Mouse (Mus musculus) gastrocnemius, postnatal 25 days (tissue): ENCODE measurements around the gene Rbfox1. TPM values are rescaled to one million over a fixed set of nuclear protein-coding genes. Genes with fewer than 3 reads are reported as not detected.

Experiments
- DNase-seq: peaks from one replicate; pipeline ENCODE4 v3.0.0; 2022
- total RNA-seq, 2 experiments: library from RNA; stranded (reverse); gene quantifications; 1 replicate in 1 of 2; 2 replicates in 1 of 2; pipeline ENCODE4 v1.2.3; 2021

The Rbfox1 gene
- total RNA-seq, 2 experiments from 2014 or later: 146 to 174 TPM

GRCm38 (mm10) chr16:7374146-7374545 lies 1489.0 kb downstream of the Rbfox1 start:
- DNase-seq: no peak

- DNase-seq: no peak
Measured at GRCm38 (mm10) chr16:7374674-7375073, 1489.5 kb downstream of the Rbfox1 start.

- DNase-seq: no peak
Measured at GRCm38 (mm10) chr16:7396101-7396500, 1510.9 kb downstream of the Rbfox1 start.

DNA sequence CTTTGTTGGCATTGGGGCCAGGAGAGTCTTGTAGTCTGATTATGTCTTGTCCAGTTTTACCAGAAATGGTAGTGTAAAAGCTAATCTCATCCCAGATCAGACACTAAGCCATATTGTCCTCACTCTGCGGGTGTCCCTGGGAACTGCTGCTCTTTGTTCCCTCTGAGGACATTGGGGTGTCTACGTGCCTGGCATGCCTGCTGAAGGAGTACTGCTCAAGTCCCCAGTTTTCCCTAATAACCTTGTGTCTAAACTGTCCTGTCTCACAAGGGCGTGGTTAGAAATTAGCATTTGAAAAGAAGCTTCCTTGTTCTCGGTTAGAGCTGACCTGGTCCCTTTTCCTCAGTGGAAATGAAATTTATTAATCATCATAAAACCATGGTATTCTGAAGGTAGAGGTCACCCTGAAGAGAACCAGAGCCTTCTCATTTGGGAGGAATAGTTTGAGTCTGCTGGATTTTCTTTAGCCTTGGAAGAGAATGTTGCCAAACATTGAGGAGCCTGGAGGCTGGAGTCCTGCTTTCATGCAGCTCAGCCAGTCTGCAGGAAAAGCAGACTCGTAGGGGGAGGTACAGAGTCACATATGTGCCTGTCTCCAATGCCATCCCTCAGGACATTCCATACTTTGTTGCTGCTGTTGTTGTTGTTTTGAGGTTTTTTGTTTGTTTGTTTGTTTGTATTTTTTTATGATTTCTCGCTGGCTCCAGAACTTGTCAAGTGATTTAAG lies 1519.8 kb downstream of the Rbfox1 start:
- no peak for DNase-seq

DNA sequence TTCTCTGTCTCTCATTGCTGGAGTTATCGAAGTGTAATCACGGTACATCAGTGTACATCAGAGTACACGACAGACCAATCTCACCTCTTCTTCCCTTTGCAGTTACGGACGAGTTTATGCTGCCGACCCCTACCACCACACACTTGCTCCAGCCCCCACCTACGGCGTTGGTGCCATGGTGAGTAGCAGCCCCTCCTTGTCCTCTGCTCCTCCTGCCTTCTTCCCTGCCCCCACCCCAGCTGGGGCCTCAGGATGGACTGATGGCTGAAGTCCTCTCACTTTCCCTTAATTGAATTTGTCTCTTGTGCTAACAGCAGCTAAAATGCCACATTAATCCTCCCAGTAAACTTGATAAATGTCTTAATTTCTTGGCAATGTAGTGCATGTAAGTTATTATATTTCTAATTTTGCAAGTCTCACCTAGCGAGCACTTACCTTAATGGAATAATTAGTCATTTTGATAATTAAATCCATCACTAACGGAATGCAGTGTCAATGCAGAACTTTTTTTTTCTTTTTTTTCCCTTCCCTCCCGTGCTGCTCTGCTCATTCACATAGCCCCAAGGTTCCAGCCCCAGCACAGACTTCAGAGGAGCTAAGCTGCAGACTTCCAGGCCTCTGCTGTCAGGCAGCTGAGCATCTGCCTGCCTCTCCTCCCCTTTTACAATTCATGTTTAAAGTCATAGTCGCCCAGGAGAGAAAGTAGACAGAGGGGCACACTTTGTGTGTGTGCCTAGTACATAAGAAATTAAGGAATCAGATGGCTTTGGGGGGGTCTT lies 1522.9 kb downstream of the Rbfox1 start:
- no peak for DNase-seq

DNA sequence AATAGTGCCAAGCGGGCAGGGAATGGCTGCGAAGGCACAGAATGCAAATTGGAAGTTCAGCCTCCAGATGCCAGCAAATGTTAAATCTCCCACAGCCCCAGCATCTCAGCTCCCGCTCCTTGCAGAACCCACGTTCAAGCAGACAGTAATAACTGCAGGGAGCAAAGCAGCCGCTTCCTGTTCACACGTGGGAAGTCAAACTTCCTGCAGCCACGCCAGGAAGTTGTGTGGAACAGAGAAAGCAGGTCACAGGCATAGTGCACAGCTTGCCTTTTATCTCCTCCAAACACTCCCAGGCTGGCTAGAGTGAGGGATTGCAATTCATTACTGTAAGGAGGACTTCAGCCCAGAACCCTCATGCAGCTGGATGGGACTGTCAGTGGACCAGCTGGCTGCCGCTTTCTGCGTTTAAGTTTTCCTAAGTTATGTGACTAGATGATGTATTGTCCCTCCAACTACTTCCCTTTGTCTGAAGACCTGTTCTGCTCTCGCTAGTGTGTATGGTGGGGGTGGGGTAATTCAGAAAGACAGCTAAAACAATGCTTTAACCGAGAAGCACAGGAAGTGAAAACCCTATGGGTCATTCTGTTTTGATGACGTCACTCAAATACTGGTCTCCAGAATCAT lies 1534.6 kb downstream of the Rbfox1 start:
- DNase-seq: no peak

DNA sequence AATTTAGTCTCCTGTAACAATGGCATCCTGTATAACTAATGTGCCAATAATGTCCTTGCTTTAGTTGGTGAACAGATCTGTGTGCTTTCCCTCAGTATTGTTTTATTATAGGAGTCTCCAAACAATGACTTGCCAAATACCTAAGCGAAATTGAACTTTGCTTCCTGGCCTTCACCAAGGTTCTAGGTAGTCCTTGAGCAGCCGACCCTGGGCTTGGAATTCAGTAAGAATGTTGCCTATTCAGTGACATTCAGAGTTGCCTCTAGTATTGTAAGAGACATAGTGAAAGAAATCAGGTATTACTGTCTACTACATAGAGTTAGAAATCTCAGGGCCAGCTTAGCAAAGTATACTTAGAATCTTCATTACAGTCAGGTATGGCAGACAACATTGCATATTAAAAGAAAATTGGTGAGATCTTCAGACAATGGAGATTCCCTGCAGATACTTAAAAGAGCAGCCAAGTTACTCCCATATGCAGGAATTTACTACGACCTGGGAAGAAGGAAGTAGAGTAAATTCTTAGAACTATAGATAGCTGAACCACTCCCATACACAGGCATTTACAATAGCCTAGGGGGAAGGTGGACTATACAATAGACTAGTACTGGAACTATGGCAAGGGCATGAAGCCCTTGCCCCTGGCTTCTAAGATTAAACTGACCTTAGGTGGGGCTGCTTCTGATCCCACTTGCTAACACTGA lies 1540.4 kb downstream of the Rbfox1 start:
- DNase-seq: no peak

DNA sequence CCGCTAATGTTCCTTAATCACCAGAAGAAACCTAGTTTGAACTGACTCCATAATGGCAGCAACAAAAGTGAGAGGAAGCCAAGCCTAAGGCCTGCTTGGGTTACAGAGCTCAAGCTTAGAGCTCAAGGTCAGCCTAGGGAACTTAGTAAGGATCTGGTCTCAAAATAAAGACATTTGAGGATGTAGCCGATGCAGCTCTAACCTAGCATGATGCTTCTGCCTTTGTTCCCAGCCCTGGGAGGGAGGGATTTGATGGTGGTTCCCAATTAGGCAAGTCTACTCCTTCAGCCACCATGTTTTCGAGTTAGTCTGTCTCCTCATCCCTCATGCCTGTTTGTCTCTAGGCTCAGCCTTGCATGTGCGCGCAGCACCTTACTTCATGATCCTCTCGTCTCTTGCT lies 1548.1 kb downstream of the Rbfox1 start:
- DNase-seq: no peak

DNA sequence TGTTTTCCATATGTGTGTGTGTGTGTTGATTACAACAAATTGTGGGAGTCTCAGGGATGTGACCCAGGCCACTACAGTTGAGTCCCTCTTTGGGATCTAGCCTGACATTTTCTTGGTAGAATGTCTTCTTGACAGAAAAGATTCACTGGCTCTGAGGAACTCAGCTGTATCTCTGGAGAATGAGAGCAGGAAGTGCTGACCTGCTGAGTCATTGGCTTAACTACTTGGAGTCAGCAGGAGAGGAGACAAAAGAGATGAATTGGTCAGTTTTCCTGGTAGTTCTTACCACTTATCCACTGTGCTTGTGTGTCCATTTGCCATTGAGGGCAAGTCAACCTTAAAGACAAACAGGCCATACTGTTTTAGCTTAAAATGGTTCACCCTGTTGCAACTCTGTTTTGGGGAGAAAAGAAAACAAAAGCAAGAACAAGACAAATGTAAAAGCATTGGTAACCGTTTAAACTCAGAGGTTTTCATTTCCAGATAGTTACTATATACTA lies 1561.7 kb downstream of the Rbfox1 start:
- DNase-seq: no peak

- DNase-seq: no peak
Measured at GRCm38 (mm10) chr16:7447718-7448649, 1562.8 kb downstream of the Rbfox1 start.

DNA sequence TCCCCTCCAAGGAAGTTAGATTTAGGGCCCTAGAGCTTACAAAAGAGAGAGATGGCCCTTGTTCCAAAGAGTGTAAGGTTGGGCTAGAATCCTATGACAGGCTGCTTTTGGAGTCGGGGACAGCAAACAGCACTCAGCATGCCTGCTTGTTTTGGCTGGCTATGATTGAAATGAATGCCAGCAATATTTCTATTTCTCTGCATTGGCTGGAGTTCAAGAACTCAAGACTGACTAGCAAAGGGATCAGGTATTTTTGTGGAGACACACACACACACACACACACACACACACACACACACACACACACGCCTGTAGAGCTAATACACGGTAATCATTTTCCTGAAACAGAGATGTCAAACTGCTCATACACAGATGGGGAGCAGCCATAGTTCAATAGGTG lies 1566.0 kb downstream of the Rbfox1 start:
- no peak for DNase-seq

- no peak for DNase-seq
Measured at GRCm38 (mm10) chr16:7457571-7457970, 1572.4 kb downstream of the Rbfox1 start.
